Mouse (Mus musculus) kidney, adult 2 months (tissue): ENCODE measurements around the gene Irak2. TPM values are rescaled to one million over a fixed set of nuclear protein-coding genes. Genes with fewer than 3 reads are reported as not detected.

Experiments used
- DNase-seq: peaks from one replicate; pipeline ENCODE4 v3.0.0; 2021
- H3K27ac ChIP-seq: fragments of 200-500 bp; 2 replicates; pipeline ENCODE4 v1.5.1; 2012; ENCODE audit warnings: low read depth, low read length, control low read depth, inconsistent platforms; ENCODE audit not compliant: insufficient read depth
- H3K27me3 ChIP-seq: fragments of 200-500 bp; replicated peaks from 2 replicates; pipeline ENCODE4 v1.6.1; 2012; ENCODE audit warnings: mild to moderate bottlenecking, moderate library complexity, low read length, inconsistent platforms; ENCODE audit not compliant: control insufficient read depth, insufficient read depth
- H3K36me3 ChIP-seq: fragments of 200-500 bp; 2 replicates; pipeline ENCODE4 v1.6.1; 2012; ENCODE audit warnings: mild to moderate bottlenecking, moderate library complexity, low read length, inconsistent platforms; ENCODE audit not compliant: control insufficient read depth, insufficient read depth
- H3K4me1 ChIP-seq: fragments of 200-500 bp; 2 replicates; pipeline ENCODE4 v1.6.1; 2011; ENCODE audit warnings: low read length; ENCODE audit not compliant: control insufficient read depth, insufficient read depth
- H3K4me3 ChIP-seq: fragments of 200-500 bp; 2 replicates; pipeline ENCODE4 v1.5.1; 2011; ENCODE audit warnings: mild to moderate bottlenecking, low read depth, low read length, control low read depth; ENCODE audit not compliant: insufficient read depth
- CTCF ChIP-seq: fragments of 200-500 bp; conservative IDR thresholded peaks from 2 replicates; pipeline ENCODE4 v1.5.1; 2011; ENCODE audit warnings: low read depth, mild to moderate bottlenecking, control low read depth, low read length, moderate library complexity, mixed read lengths; ENCODE audit not compliant: insufficient read depth, insufficient read length
- POLR2A ChIP-seq: fragments of 200-500 bp; IDR thresholded peaks from one replicate; pipeline ENCODE4 v1.6.1; 2011; ENCODE audit warnings: low read depth, low read length, control low read depth
- WGBS: fragments of 180-500 bp; shearing (Covaris S2); methylation state at CpG from one replicate; pipeline ENCODE4 v1.1.7; 2018; 5-methylcytosine and 5-hydroxymethylcytosine counted together
- polyA plus RNA-seq: library from polyadenylated mRNA; depleted of rRNA; stranded (reverse); fragments of >200 nt; gene quantifications from 2 replicates; pipeline ENCODE4 v1.2.3, GENCODE M21; 2012

Gene Irak2
- polyA plus RNA-seq, 1 experiment = 53.8 TPM

GRCm38 (mm10) chr6:113660492-113661352 lies 22.5 kb downstream of the Irak2 start:
- peaks cover 2% of the 10 kb centered on the region; the same call in 1 of the 2 replicates for H3K36me3 ChIP-seq
- peaks cover 28% of the 10 kb centered on the region for H3K4me1 ChIP-seq
- WGBS = 44% methylated on average over 14 of the region's 14 CpGs
- H3K4me3 ChIP-seq = no peak overlapping the region
- peak overlapping the region; percentile 62 for H3K27ac ChIP-seq
- H3K27me3 ChIP-seq = no peaks in the 10 kb centered on the region
- TF ChIP-seq POLR2A (no peak), CTCF (no peak)
- DNase-seq = no peak

DNA sequence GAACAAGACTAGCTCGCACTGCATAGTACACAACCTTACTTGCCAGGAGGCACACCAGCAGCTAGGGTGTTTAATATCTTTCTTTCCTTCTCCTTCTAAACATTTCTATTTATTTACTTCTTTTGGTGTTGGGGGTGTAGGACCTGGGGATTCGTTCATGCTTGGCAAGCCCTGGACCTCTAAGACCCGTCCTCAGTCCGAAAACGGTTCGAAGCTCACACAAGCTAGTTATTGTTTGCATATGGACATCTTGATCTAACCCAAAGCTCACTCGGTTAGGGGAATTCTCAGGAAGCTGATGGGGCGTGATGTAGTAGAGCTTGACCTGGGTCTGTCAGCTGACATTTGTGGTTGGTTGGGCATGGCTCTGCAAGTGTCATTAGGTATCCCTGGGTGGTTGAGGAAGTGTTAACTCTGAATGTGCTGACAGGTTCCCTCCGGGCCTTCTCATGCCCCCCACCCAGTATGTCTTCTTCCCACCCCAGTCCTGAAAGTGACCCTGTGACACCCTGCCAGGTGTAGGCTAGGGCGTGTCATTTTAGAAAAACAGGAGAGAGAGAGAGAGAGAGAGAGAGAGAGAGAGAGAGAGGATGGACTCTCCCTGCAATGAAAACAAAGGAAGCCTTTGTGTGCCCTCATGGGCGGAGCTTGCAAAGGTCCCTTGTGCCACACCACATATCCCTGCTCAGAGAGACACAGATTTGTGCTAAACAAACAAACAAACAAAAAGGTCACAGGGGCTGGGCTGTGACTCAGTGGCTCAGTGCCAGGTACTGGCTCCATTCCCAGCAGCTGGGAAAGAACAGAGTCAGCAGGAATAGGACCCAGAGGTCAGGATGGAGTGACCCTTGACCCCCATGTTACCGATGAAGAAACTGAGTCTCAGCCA lies 23.3 kb downstream of the Irak2 start:
- Histone ChIP-seq H3K27me3 (no peaks in the 10 kb centered on the region), H3K4me3 (no peak overlapping the region), H3K4me1 (peaks cover 28% of the 10 kb centered on the region), H3K36me3 (peaks cover 2% of the 10 kb centered on the region; the same call in 1 of the 2 replicates), H3K27ac (peak overlapping the region; percentile 51)
- WGBS = 28% methylated on average over 12 of the region's 12 CpGs
- no peak for TF ChIP-seq POLR2A
- no peak for TF ChIP-seq CTCF
- peak; percentile 93 for DNase-seq

- H3K27ac ChIP-seq = no peak overlapping the region
- whole genome bisulfite sequencing = 87% methylated on average over 8 of the region's 8 CpGs
Measured at GRCm38 (mm10) chr6:113662964-113663700, 24.9 kb downstream of the Irak2 start.

GRCm38 (mm10) chr6:113664305-113664704 lies 26.0 kb downstream of the Irak2 start:
- DNase-seq = no peak
- Histone ChIP-seq H3K36me3 (peaks cover 2% of the 10 kb centered on the region; the same call in 1 of the 2 replicates), H3K4me1 (peaks cover 28% of the 10 kb centered on the region), H3K27ac (no peak overlapping the region), H3K4me3 (no peak overlapping the region), H3K27me3 (no peaks in the 10 kb centered on the region)
- TF ChIP-seq POLR2A = no peak
- no peak for TF ChIP-seq CTCF
- WGBS = 88% methylated on average over 7 of the region's 7 CpGs

More at GRCm38 (mm10) chr6:113662964-113663700, 24.9 kb downstream of the Irak2 start:
- no peak for TF ChIP-seq CTCF
- TF ChIP-seq POLR2A = no peak
- peaks cover 28% of the 10 kb centered on the region for H3K4me1 ChIP-seq
- no peak overlapping the region for H3K4me3 ChIP-seq
- no peak for DNase-seq
- H3K36me3 ChIP-seq = peaks cover 2% of the 10 kb centered on the region; the same call in 1 of the 2 replicates
- no peaks in the 10 kb centered on the region for H3K27me3 ChIP-seq

DNA sequence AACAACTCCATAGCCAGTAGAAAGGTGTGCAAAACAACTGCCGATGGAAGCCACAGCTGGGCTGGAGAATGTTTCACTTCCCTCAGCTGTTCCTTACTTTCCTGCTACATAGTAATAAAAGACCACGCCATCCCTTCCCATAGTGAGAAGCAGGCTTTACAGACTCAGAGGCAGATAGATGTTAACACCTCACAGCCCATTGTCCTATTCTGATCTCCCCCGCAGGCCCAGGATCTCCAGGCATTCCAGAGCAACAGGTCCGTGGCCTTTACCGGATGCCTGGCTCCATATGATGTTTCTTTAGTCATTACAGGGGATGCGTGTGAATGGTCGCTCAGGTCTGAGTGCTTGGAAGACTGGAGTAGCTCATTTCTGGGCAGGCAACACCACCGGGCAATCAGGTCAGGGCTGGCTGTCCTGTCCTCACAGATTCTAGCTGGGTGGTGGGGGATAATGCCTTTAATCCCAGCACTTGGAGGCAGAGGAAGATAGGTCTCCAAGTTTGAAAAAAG lies 29.4 kb downstream of the Irak2 start:
- WGBS = 60% methylated on average over 8 of the region's 8 CpGs
- H3K4me1 ChIP-seq = peaks cover 5% of the 10 kb centered on the region; the same call in 1 of the 2 replicates
- DNase-seq = no peak
- H3K27ac ChIP-seq = no peak overlapping the region
- H3K4me3 ChIP-seq = no peak overlapping the region
- TF ChIP-seq POLR2A (no peak), CTCF (no peak)
- H3K27me3 ChIP-seq = no peaks in the 10 kb centered on the region
- H3K36me3 ChIP-seq = peaks cover 3% of the 10 kb centered on the region
